In genomic region chr3:42057286-42057868, GRCm38 (mm10) we compare ENCODE assay signal across 23 mouse cellular contexts.
A peak's percentile ranks its signal among the peaks of the same experiment; 100 is the strongest.
DNase-seq lines count a peak whose midpoint lies in the region; ATAC-seq and TF ChIP-seq lines count a peak whose summit lies in the region.
"Had no signal": no experiment of that assay in that cellular context is flagged by ENCODE, and none has a peak within 500 bp of the region (broad histone marks: within the 10 kb centered on the region; RNA-seq: fewer than 3 reads in every experiment).

No protein-coding gene starts in this region.

- no peak overlapping the region for H3K27ac ChIP-seq in kidney, embryonic 14.5 days (ENCODE audit: low read depth, low read length)
- H3K27ac ChIP-seq in midbrain, postnatal 0 days (ENCODE audit: low read depth, low read length): no peak overlapping the region
- no peak overlapping the region for H3K27ac ChIP-seq in midbrain, embryonic 13.5 days
- no peak overlapping the region for H3K27ac ChIP-seq in limb, embryonic 14.5 days (replicated peaks; ENCODE audit: low read depth, low read length)
- H3K27ac ChIP-seq: embryonic facial prominence, embryonic 10.5 days; forebrain, embryonic 15.5 days; limb, embryonic 15.5 days; liver, embryonic 14.5 days; lung, embryonic 15.5 days had no signal

- TF ChIP-seq CTCF in midbrain, postnatal 0 days (IDR thresholded peaks at IDR 0.05): no peak

- no peak overlapping the region for H3K4me2 ChIP-seq in kidney, embryonic 14.5 days (replicated peaks; ENCODE audit: low read depth, low read length)
- H3K4me2 ChIP-seq in midbrain, postnatal 0 days (ENCODE audit: low read depth, low read length, poor library complexity, severe bottlenecking): no peak overlapping the region
- H3K4me2 ChIP-seq in midbrain, embryonic 13.5 days (replicated peaks): no peak overlapping the region
- H3K4me2 ChIP-seq in limb, embryonic 14.5 days (replicated peaks; ENCODE audit: low read depth, low read length, severe bottlenecking): 0 out of 2 replicates have a peak overlapping the region, but pooled peaks have one; percentile 8
- H3K4me2 ChIP-seq: forebrain, embryonic 15.5 days; heart, embryonic 12.5 days; limb, embryonic 15.5 days; lung, embryonic 15.5 days had no signal

- H3K27me3 ChIP-seq in kidney, embryonic 14.5 days (ENCODE audit: control insufficient read depth, insufficient read depth, low read length): no peaks in the 10 kb centered on the region
- no peaks in the 10 kb centered on the region for H3K27me3 ChIP-seq in midbrain, postnatal 0 days (ENCODE audit: insufficient read depth, low read length)
- H3K27me3 ChIP-seq in midbrain, embryonic 13.5 days: no peaks in the 10 kb centered on the region
- no peaks in the 10 kb centered on the region for H3K27me3 ChIP-seq in limb, embryonic 14.5 days (ENCODE audit: control insufficient read depth, insufficient read depth, low read length)
- H3K27me3 ChIP-seq: forebrain, embryonic 15.5 days; heart, embryonic 12.5 days; limb, embryonic 15.5 days; lung, embryonic 15.5 days; megakaryocyte, embryonic 14.5 days had no signal

- H3K36me3 ChIP-seq in kidney, embryonic 14.5 days (ENCODE audit: control insufficient read depth, insufficient read depth, low read length): no peaks in the 10 kb centered on the region
- H3K36me3 ChIP-seq in midbrain, postnatal 0 days (ENCODE audit: insufficient read depth, low read length): no peaks in the 10 kb centered on the region
- no peaks in the 10 kb centered on the region for H3K36me3 ChIP-seq in midbrain, embryonic 13.5 days
- no peaks in the 10 kb centered on the region for H3K36me3 ChIP-seq in limb, embryonic 14.5 days (ENCODE audit: control insufficient read depth, insufficient read depth, low read length)
- H3K36me3 ChIP-seq: embryonic facial prominence, embryonic 10.5 days; forebrain, embryonic 15.5 days; heart, embryonic 12.5 days; limb, embryonic 15.5 days; lung, embryonic 15.5 days had no signal

- peak; percentile 64; the same call in 1 of the 2 replicates for ATAC-seq in kidney, embryonic 14.5 days (ENCODE audit: low FRiP score, low TSS enrichment)
- no peak for ATAC-seq in midbrain, postnatal 0 days (ENCODE audit: low FRiP score)
- ATAC-seq in midbrain, embryonic 13.5 days: no peak
- ATAC-seq in limb, embryonic 14.5 days (ENCODE audit: low FRiP score, low read depth): no peak
- ATAC-seq: forebrain, embryonic 15.5 days had no signal

- H3K9me3 ChIP-seq in kidney, embryonic 14.5 days (ENCODE audit: control insufficient read depth, low read length): no peaks in the 10 kb centered on the region
- no peaks in the 10 kb centered on the region for H3K9me3 ChIP-seq in midbrain, postnatal 0 days (ENCODE audit: low read length)
- no peaks in the 10 kb centered on the region for H3K9me3 ChIP-seq in midbrain, embryonic 13.5 days
- no peaks in the 10 kb centered on the region for H3K9me3 ChIP-seq in limb, embryonic 14.5 days (ENCODE audit: control insufficient read depth, low read length)
- H3K9me3 ChIP-seq: embryonic facial prominence, embryonic 10.5 days; forebrain, embryonic 15.5 days; heart, embryonic 12.5 days; limb, embryonic 15.5 days; lung, embryonic 15.5 days had no signal

- no peaks in the 10 kb centered on the region for H3K4me1 ChIP-seq in kidney, embryonic 14.5 days (ENCODE audit: control insufficient read depth, insufficient read depth, low read length)
- no peaks in the 10 kb centered on the region for H3K4me1 ChIP-seq in midbrain, postnatal 0 days (ENCODE audit: insufficient read depth, low read length)
- H3K4me1 ChIP-seq in midbrain, embryonic 13.5 days (replicated peaks): no peaks in the 10 kb centered on the region
- H3K4me1 ChIP-seq in limb, embryonic 14.5 days (ENCODE audit: control insufficient read depth, insufficient read depth, low read length): peaks cover 4% of the 10 kb centered on the region; the same call in 1 of the 2 replicates
- H3K4me1 ChIP-seq: embryonic facial prominence, embryonic 10.5 days; forebrain, embryonic 15.5 days; heart, embryonic 12.5 days; limb, embryonic 15.5 days; lung, embryonic 15.5 days; megakaryocyte, embryonic 14.5 days had no signal

- no peak overlapping the region for H3K9ac ChIP-seq in kidney, embryonic 14.5 days (ENCODE audit: low read depth, low read length)
- no peak overlapping the region for H3K9ac ChIP-seq in midbrain, postnatal 0 days (replicated peaks; ENCODE audit: low read length, poor library complexity, severe bottlenecking)
- H3K9ac ChIP-seq in midbrain, embryonic 13.5 days (replicated peaks): no peak overlapping the region
- no peak overlapping the region for H3K9ac ChIP-seq in limb, embryonic 14.5 days (ENCODE audit: low read depth, low read length, severe bottlenecking)
- H3K9ac ChIP-seq: forebrain, embryonic 15.5 days; heart, embryonic 12.5 days; limb, embryonic 15.5 days; liver, embryonic 14.5 days; lung, embryonic 15.5 days had no signal

- no peak for DNase-seq in kidney, postnatal 25 days
- peak; percentile 24 for DNase-seq in midbrain, postnatal 0 days (ENCODE audit: low spot score)
- no peak for DNase-seq in limb, embryonic 14.5 days (ENCODE audit: low spot score)
- DNase-seq in lung, adult 18-20 months: no peak
- no peak for DNase-seq in gastrocnemius, postnatal 25 days
- DNase-seq: cerebellum, adult 11 months; cerebellum, postnatal 10 days; gastrocnemius, postnatal 10 days; heart, adult 11 months; heart, postnatal 10 days; kidney, adult 11 months; lung, postnatal 36 days; midbrain, embryonic 14.5 days; right cerebral cortex, postnatal 14 days had no signal

- WGBS in kidney, embryonic 14.5 days: 46% methylated on average over 10 of the region's 10 CpGs
- 92% methylated on average over 10 of the region's 10 CpGs for WGBS in midbrain, postnatal 0 days
- 82% methylated on average over 10 of the region's 10 CpGs for WGBS in midbrain, embryonic 13.5 days
- 37% methylated on average over 10 of the region's 10 CpGs for WGBS in limb, embryonic 14.5 days

- no peak overlapping the region for H3K4me3 ChIP-seq in kidney, embryonic 14.5 days (ENCODE audit: low read length)
- no peak overlapping the region for H3K4me3 ChIP-seq in midbrain, postnatal 0 days (ENCODE audit: low read depth, low read length)
- no peak overlapping the region for H3K4me3 ChIP-seq in midbrain, embryonic 13.5 days (replicated peaks)
- H3K4me3 ChIP-seq in limb, embryonic 14.5 days (replicated peaks; ENCODE audit: low read length): no peak overlapping the region
- H3K4me3 ChIP-seq: embryonic facial prominence, embryonic 10.5 days; forebrain, embryonic 15.5 days; heart, embryonic 12.5 days; limb, embryonic 15.5 days; lung, embryonic 15.5 days; megakaryocyte, embryonic 14.5 days had no signal

- TF ChIP-seq POLR2A in limb, embryonic 14.5 days (IDR thresholded peaks at IDR 0.05; ENCODE audit: borderline replicate concordance, extremely low read depth, insufficient read depth, insufficient read length): no peak
